Mouse (Mus musculus) fat pad, adult 2 months (tissue): ENCODE data around the gene Col17a1.

Source experiments
- DNase-seq: peaks from one replicate; pipeline ENCODE4 v3.0.0-alpha.2; 2011; ENCODE audit warnings: low read depth, low spot score; ENCODE audit errors: extremely low read depth

The Col17a1 gene

DNA sequence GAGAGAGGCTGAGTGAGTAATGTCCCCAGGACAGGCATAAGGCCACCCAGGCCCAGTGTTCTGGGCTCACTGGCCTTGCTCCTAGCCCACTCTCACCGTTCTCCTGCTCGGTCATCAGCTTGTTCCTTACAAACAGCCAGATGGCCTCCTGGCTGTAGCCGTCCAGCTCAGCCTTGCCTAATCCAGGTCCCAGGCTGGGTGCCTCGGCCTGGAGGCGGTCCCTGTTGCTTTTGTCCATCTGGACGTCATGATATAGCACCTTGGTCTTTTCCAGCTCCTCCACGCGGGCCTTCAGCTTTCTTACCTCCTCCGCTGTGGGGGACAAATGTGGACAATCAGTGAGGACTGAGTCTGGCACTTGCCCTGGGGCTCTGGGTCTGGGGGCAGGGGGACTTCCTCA is 23.5 kb downstream of the Col17a1 start:
- no peak for DNase-seq

DNA sequence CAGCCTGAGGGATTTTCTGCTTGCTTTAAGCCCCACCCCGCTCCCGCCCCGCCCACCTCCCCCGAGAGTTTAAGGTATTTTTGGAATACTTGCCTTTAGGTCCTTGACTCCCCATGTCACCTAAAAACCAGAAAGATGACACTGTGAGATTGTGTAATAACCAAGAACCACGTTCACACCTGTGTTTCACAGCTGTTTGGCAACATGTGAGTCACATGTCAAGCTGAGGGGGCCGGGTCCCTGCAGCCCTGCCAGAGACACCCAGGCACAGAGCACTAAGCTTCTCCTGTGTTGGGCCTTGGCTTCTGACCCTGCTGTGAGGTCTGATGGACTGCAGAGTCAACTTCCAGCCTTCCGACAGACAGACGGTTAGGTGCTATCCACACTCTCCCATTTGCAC is 24.3 kb downstream of the Col17a1 start:
- peak; percentile 56 for DNase-seq

- no peak for DNase-seq
These were observed 32.0 kb downstream of the Col17a1 start for GRCm38 (mm10) chr19:47659765-47660408.

- no peak for DNase-seq
These were observed 32.9 kb downstream of the Col17a1 start for GRCm38 (mm10) chr19:47658914-47659535.

DNA sequence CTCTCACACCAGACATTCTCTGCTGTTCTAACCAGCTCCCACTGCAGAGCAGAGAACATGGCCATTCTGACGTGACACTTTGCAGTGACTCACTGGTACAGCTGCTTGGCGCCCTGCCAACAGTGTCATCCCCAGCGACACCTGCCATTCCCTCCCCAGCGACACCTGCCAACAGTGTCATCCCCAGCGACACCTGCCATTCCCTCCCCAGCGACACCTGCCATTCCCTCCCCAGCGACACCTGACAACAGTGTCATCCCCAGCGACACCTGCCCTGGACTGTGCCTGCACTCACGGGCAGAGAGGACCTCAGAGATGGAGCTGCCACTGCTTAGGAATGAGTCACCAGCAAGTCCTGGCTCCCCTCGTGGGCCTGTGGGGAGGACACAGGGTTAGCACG is 37.0 kb downstream of the Col17a1 start:
- no peak for DNase-seq

GRCm38 (mm10) chr19:47653173-47653572 is 38.7 kb downstream of the Col17a1 start:
- no peak for DNase-seq

DNA sequence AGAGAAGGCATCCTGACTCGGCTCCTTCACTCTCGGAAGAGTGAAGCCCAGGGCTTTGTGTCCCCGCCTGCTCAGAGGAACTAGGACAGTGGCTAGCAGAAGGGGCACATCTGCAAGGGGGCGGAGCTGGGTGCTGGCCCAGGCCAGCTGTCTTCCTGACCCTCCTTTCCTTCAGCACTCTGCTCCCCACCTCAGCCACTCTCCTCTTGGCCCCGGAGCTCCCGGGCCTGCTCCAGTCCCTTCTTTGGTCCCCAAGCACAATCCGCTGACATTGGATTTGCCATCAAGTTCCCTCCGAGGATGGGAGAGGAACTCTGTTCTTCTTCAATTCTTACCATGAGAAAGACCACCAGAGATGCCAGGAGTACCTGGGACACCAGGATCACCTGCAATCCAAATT is 39.6 kb downstream of the Col17a1 start:
- no peak for DNase-seq

GRCm38 (mm10) chr19:47651160-47651480 is 40.8 kb downstream of the Col17a1 start:
- DNase-seq, result no peak

- DNase-seq, result no peak
These were observed 41.3 kb downstream of the Col17a1 start for GRCm38 (mm10) chr19:47650366-47651159.

- DNase-seq, result no peak
These were observed 42.8 kb downstream of the Col17a1 start for GRCm38 (mm10) chr19:47649071-47649470.

GRCm38 (mm10) chr19:47646508-47647120 is 45.3 kb downstream of the Col17a1 start:
- DNase-seq, result no peak

GRCm38 (mm10) chr19:47645583-47645982 is 46.3 kb downstream of the Col17a1 start:
- no peak for DNase-seq

DNA sequence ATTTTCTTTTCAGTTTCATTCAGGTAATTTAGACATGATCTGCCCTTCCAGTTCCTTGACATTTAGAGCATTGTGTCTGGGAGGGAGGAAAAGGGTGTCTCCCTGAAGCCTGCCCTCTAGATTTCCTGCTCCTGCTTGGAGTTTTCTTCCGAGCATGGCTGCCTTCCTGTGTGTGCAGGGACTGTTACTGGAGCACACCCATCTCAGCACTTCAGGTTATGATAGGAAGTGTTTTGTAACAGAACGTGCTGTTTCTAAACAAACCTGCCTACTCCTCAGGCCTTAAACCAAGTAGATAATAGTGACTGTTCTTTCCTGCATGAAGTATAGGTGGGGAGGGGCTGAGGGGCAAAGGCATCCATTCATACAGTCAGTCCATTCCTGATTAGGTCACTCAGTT is 48.0 kb downstream of the Col17a1 start:
- no peak for DNase-seq

DNA sequence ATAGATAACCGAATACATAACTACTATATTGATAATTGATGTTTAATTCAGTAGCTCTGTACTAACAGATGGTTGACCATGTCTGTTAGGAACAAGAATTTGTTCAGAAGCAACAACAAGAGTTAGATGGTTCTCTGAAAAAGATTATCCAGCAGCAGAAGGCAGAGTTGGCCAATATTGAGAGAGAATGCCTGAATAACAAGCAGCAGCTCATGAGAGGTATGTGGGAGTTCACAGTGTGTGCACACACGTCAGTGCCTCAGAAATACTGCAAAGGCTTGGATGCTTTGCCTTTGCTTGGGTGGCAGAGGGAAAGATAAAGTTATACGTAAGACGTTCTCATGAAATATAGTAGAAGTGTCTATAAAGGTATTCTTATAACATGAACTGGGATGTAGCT is 56.5 kb downstream of the Col17a1 start:
- no peak for DNase-seq

- no peak for DNase-seq
These were observed 60.1 kb downstream of the Col17a1 start for GRCm38 (mm10) chr19:47631799-47632198.

GRCm38 (mm10) chr19:47630381-47630780 is 61.5 kb downstream of the Col17a1 start:
- no peak for DNase-seq

DNA sequence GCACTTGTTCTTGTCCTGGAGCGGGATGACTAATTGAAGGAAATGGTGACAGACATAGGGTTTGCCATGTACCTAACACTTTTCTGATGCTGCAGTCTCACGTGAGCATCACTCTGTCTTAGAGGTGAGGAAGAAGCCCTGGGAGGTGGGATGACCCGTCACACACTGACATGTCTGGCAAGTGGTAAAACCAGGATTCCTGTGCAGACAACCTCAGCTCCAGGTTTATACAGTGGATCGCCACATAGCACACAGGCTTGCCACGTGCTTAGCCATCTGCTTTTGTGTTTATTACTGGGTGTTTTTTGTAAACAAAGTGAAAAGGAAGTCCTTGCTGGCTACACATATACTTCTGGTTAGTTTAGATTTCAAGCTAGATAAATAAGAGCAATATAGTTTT is 62.8 kb downstream of the Col17a1 start:
- no peak for DNase-seq

DNA sequence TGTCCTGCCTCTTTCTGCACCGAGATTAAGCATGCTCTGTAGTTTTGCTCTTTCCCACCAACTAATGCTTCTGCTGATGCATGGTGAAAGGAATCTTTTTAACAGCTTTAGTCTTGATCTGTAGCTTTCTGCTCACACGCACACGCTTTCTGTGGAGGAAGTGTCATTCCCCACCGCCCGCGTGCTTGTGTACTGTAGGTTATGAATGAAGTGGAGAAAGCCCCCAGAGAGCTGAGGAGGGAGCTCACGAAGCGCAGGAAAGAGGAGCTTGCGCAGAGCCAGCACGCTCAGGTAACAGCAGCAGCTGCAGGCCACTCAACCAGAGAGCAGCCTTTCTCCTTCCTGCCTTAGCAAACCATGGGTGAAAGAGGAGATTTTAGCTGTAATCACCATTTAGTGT is 64.4 kb downstream of the Col17a1 start:
- no peak for DNase-seq

DNA sequence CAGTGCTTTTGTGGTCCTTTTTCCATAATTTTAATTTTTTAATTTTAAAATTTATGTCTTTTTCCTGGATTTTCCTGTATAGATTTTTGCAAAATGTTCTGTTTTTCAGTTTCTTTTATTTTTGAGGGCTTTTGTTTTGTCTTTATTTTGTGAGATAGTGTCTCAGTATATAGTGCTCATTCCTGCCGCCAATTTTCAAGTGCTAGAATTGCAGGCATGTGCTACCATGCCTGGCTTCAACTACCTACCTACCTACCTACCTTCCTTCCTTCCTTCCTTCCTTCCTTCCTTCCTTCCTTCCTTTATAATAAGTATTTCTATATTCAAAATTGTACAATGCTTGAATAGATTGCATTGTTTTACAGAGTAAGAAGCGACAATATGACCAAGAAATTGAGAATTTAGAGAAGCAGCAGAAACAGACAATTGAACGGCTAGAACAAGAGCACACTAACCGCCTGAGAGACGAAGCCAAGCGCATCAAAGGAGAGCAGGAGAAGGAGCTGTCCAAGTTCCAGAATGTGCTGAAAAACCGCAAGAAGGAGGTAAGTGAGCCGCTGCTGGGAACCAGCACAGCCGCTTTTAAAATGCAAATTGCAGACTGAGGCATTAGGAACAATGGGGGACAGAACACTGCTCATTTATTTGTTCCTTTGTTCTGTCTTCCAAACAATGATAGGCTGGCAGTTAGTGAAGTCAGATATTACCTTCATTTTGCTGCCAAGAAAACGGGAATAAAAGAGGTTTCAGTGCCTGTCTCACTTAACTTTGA is 66.8 kb downstream of the Col17a1 start:
- no peak for DNase-seq

- DNase-seq, result no peak
These were observed 70.4 kb downstream of the Col17a1 start for GRCm38 (mm10) chr19:47621478-47621877.

DNA sequence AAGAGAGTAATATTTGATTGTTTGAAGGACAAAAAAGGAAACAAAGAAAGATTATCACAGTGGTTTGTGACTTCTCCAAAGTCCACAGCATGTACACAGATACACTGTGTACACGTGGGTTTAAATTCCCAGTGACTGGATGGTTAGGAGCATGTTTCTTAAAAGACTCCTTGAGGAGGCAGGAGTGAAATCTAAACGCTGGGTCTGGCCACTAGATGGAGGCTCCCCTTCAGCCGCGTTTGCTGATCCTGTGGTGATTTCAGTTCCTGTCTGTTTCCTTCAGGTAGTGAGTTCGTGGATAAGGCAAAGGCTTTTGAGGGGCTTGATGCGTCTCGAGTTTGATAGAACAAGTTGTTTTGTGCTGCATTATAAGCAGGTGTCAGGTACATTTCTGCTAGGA is 78.5 kb downstream of the Col17a1 start:
- no peak for DNase-seq
